Mouse (Mus musculus) brain, embryonic 14.5 days (tissue): ENCODE results near the gene Dad1.

Experiments used
- CTCF ChIP-seq: fragments of 200-500 bp; IDR thresholded peaks from 2 replicates; pipeline ENCODE4 v1.5.1; 2012; ENCODE audit warnings: inconsistent platforms, mild to moderate bottlenecking, moderate library complexity, borderline replicate concordance; ENCODE audit not compliant: insufficient read depth, insufficient read length; ENCODE audit errors: extremely low read depth
- POLR2A ChIP-seq: fragments of 200-500 bp; IDR thresholded peaks from 2 replicates; pipeline ENCODE4 v1.6.1; 2012; ENCODE audit warnings: mild to moderate bottlenecking, inconsistent platforms, borderline replicate concordance; ENCODE audit not compliant: poor library complexity, insufficient read depth, insufficient read length, severe bottlenecking; ENCODE audit errors: extremely low read depth

GRCm38 (mm10) chr14:54226911-54227811, 26.7 kb downstream of the Dad1 start:
- TF ChIP-seq POLR2A (no peak), CTCF (no peak)
